Mouse (Mus musculus): ENCODE measurements at regions not wholly inside any gene's neighbourhood (a gene's known extent, or its start where the extent isn't known, plus 50 kb on each side); places are given as distances from the start of the nearest gene placed in this dataset.

DNA sequence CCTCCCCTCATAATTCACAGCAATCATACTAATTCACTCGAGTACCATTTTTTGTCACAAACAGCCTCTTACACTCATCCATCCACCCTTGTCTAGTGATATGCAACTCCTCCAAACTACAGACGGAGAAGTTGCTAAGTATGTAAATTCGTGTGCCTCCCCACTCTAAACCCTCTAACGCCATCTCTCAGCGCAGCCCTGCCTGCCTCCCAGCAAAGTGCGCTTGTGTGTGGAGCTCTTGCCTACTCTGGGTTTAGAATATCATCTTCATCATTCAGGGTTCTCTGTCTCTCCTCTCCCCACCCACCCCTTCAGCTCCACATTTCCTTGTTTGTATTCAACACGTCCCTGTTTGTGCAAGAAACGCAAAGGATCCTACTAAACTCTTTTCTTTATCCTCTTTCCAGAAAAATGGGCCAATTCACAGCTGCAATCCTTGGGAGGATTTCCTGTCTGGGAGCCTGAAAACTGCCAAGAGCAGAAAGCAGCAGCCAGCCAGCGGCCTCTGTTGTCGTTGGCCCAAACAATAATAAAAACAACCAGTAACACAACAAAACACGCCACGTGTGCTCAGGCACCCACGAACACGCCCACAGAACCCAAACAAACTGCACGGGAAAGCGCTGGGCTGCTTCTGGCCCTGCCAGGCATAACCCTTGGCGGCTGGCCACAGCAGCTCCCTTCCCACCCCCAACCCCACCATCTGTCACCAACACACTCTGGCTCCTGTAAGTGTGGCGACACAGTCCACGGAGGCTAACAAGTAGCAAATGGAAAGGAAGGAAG, 186.9 kb upstream of the Zfp462 start:
- no peak for TF ChIP-seq CTCF (IDR thresholded peaks at IDR 0.05; ENCODE audit: low read depth, low read length)
- no peak for TF ChIP-seq GATA2 (IDR thresholded peaks at IDR 0.05; ENCODE audit: borderline replicate concordance, low read depth, low read length)
- no peak for TF ChIP-seq GATA1 (IDR thresholded peaks at IDR 0.05; ENCODE audit: borderline replicate concordance, low read length)
- no peak for TF ChIP-seq TAL1 (conservative IDR thresholded peaks at IDR 0.05; ENCODE audit: low read depth, low read length)
- TF ChIP-seq POLR2AphosphoS5 (IDR thresholded peaks at IDR 0.05; ENCODE audit: insufficient replicate concordance, low read depth, low read length), result no peak

Measured in G1E (cell line).